Mouse (Mus musculus): ENCODE data around the gene Gm10273. TPM values are rescaled to one million over a fixed set of nuclear protein-coding genes. Genes with fewer than 3 reads are reported as not detected.

Gm10273 gene
- total and polyA plus RNA-seq, 3 experiments: 16.6 to 132 (median 28.6) TPM

GRCm38 (mm10) chr10:59349536-59349935 lies 45.9 kb upstream of the Gm10273 start:
- no peaks in the 10 kb centered on the region for H3K79me2 ChIP-seq (ENCODE audit: control insufficient read depth, insufficient read depth, low read length, poor library complexity)
- peaks cover 30 to 38% of the 10 kb centered on the region in 2 experiments for H3K36me3 ChIP-seq (ENCODE audit: control insufficient read depth in 1 of 2, insufficient read depth in 2 of 2, low read length in 2 of 2)
- H3K4me1 ChIP-seq (ENCODE audit: control insufficient read depth in 1 of 2, insufficient read depth in 2 of 2, low read length in 2 of 2): peaks cover 23 to 38% of the 10 kb centered on the region in 2 experiments
- H3K9me3 ChIP-seq (replicated peaks; ENCODE audit: insufficient read depth, low read length): no peaks in the 10 kb centered on the region
- H3K9ac ChIP-seq (ENCODE audit: control insufficient read depth, low read depth, low read length, poor library complexity, severe bottlenecking): no peak overlapping the region
- H3K27me3 ChIP-seq (ENCODE audit: control insufficient read depth in 1 of 2, insufficient read depth in 2 of 2, low read length in 2 of 2): no peaks in the 10 kb centered on the region
- no peak for TF ChIP-seq MAFK (IDR thresholded peaks at IDR 0.05; ENCODE audit: borderline replicate concordance, low read depth, low read length)
- no peak for TF ChIP-seq E2F4 (IDR thresholded peaks at IDR 0.05; ENCODE audit: borderline replicate concordance, low read depth, low read length)
- peak in 1 of 2 experiments; percentile 71; a peak in 3 of 4 replicates for TF ChIP-seq EP300 (IDR thresholded peaks at IDR 0.05; ENCODE audit: low read depth in 1 of 2, low read length in 2 of 2)
- TF ChIP-seq GATA1 (IDR thresholded peaks at IDR 0.05; ENCODE audit: low read depth, low read length): 0 out of 2 replicates have a peak, but pooled peaks have one; percentile 27
- TF ChIP-seq USF2 (IDR thresholded peaks at IDR 0.05; ENCODE audit: borderline replicate concordance in 1 of 2, insufficient read depth in 1 of 2, low read depth in 1 of 2, low read length in 2 of 2): no peak
- 0 out of 2 replicates have a peak, but pooled peaks have one; percentile 19 for TF ChIP-seq TCF12 (IDR thresholded peaks at IDR 0.05; ENCODE audit: low read depth, low read length)
- TF ChIP-seq MYC (IDR thresholded peaks at IDR 0.05; ENCODE audit: low read depth, low read length): peak; percentile 25; the same call in 1 of the 2 replicates
- TF ChIP-seq JUND (IDR thresholded peaks at IDR 0.05; ENCODE audit: low read depth, low read length): no peak
- peak; percentile 19; the same call in 1 of the 2 replicates for TF ChIP-seq RCOR1 (IDR thresholded peaks at IDR 0.05; ENCODE audit: low read depth, low read length)
- TF ChIP-seq ETS1 (IDR thresholded peaks at IDR 0.05; ENCODE audit: low read depth, low read length): peak; percentile 34; the same call in 1 of the 2 replicates
- TF ChIP-seq SIN3A (IDR thresholded peaks at IDR 0.05; ENCODE audit: low read length): peak; percentile 67
- TF ChIP-seq ZMIZ1 (IDR thresholded peaks at IDR 0.05; ENCODE audit: low read depth, low read length): no peak
- peak; percentile 23; the same call in 1 of the 2 replicates for TF ChIP-seq MXI1 (IDR thresholded peaks at IDR 0.05; ENCODE audit: low read depth, low read length)
- H3K27ac ChIP-seq (ENCODE audit: control insufficient read depth, low read depth, low read length): peak overlapping the region; percentile 35
- peak; percentile 60 for DNase-seq (ENCODE audit: low read depth, low spot score)
- H3K4me3 ChIP-seq (ENCODE audit: control insufficient read depth in 1 of 2, insufficient read depth in 1 of 2, low read depth in 2 of 2, low read length in 2 of 2): no peak overlapping the region

- no peaks in the 10 kb centered on the region for H3K27me3 ChIP-seq (ENCODE audit: control insufficient read depth in 1 of 2, insufficient read depth in 2 of 2, low read length in 2 of 2)
- H3K27ac ChIP-seq (ENCODE audit: control insufficient read depth, low read depth, low read length): no peak overlapping the region
- DNase-seq (ENCODE audit: low read depth, low spot score): no peak
- peaks cover 7 to 13% of the 10 kb centered on the region in 2 experiments for H3K4me1 ChIP-seq (ENCODE audit: control insufficient read depth in 1 of 2, insufficient read depth in 2 of 2, low read length in 2 of 2)
- TF ChIP-seq SIN3A (IDR thresholded peaks at IDR 0.05; ENCODE audit: low read length) (no peak), RCOR1 (IDR thresholded peaks at IDR 0.05; ENCODE audit: low read depth, low read length) (no peak), CHD1 (IDR thresholded peaks at IDR 0.05; ENCODE audit: low read depth, low read length) (no peak), CTCF (IDR thresholded peaks at IDR 0.05 in 2 of 3, conservative IDR thresholded peaks at IDR 0.05 in 1 of 3; ENCODE audit: control insufficient read depth in 1 of 3, insufficient read depth in 1 of 3, low read depth in 2 of 3, low read length in 3 of 3, poor library complexity in 1 of 3, severe bottlenecking in 1 of 3) (peak in 1 of 3 experiments; percentile 47; a peak in 2 of 6 replicates), E2F4 (IDR thresholded peaks at IDR 0.05; ENCODE audit: borderline replicate concordance, low read depth, low read length) (no peak), RAD21 (IDR thresholded peaks at IDR 0.05; ENCODE audit: low read depth, low read length) (peak; percentile 12), MAX (IDR thresholded peaks at IDR 0.05; ENCODE audit: low read length) (no peak), MYB (IDR thresholded peaks at IDR 0.05; ENCODE audit: low read depth, low read length) (no peak), UBTF (IDR thresholded peaks at IDR 0.05; ENCODE audit: borderline replicate concordance, insufficient read depth, low read depth, low read length) (no peak), USF1 (IDR thresholded peaks at IDR 0.05; ENCODE audit: low read depth, low read length) (no peak), SMC3 (IDR thresholded peaks at IDR 0.05; ENCODE audit: low read depth, low read length) (peak; percentile 73), MAFK (IDR thresholded peaks at IDR 0.05; ENCODE audit: borderline replicate concordance, low read depth, low read length) (no peak)
- no peak overlapping the region for H3K9ac ChIP-seq (ENCODE audit: control insufficient read depth, low read depth, low read length, poor library complexity, severe bottlenecking)
- H3K79me2 ChIP-seq (ENCODE audit: control insufficient read depth, insufficient read depth, low read length, poor library complexity): no peaks in the 10 kb centered on the region; the same call in 1 of the 2 replicates
- H3K9me3 ChIP-seq (replicated peaks; ENCODE audit: insufficient read depth, low read length): no peaks in the 10 kb centered on the region
- H3K4me3 ChIP-seq (ENCODE audit: control insufficient read depth in 1 of 2, insufficient read depth in 1 of 2, low read depth in 2 of 2, low read length in 2 of 2): no peak overlapping the region
- peaks cover 11 to 41% of the 10 kb centered on the region in 2 experiments for H3K36me3 ChIP-seq (ENCODE audit: control insufficient read depth in 1 of 2, insufficient read depth in 2 of 2, low read length in 2 of 2)
Measured at GRCm38 (mm10) chr10:59353065-59353464, 42.4 kb upstream of the Gm10273 start.

All from MEL (cell line).